In the genomic region with DNA sequence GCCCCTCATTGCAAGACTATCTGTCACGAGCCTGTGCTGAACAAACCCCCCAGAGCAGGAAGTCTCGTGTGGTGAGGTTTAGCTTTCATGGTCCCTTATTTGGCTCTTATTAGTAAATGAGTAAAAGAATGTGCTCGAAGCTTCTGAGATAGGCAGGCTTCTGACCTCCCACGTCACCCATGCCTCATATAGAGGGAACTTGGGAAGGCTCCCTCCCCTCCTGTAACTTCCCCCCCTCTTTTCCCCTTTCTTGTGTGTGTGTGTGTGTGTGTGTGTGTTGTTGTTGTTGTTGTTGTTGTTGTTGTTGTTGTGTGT, we compare ENCODE assay signal across 17 mouse cellular contexts. TPM values are rescaled to one million over a fixed set of nuclear protein-coding genes. Genes with fewer than 3 reads are reported as not detected.
DNase-seq lines count a peak whose midpoint lies in the region; ATAC-seq lines count a peak whose summit lies in the region.
"Had no signal": no experiment of that assay in that cellular context is flagged by ENCODE, and none has a peak within 500 bp of the region (broad histone marks: within the 10 kb centered on the region; RNA-seq: fewer than 3 reads in every experiment).

No protein-coding gene starts in this region.

- DNase-seq in heart, postnatal 25 days (ENCODE audit: low spot score), result no peak
- DNase-seq in liver, embryonic 13.5 days, result no peak
- DNase-seq in liver, embryonic 11.5 days (ENCODE audit: low spot score), result no peak
- no peak for DNase-seq in urinary bladder, postnatal 14 days (ENCODE audit: low spot score)
- no peak for DNase-seq in layer of hippocampus, postnatal 36 days
- DNase-seq: cerebellum, adult 11-12 months; kidney, adult 2 months; lung, adult 18-20 months; retina, postnatal 1 day; thymus, postnatal 25 days had no signal

- 27% methylated on average over 4 of the region's 4 CpGs for WGBS in heart, embryonic 12.5 days
- 34% methylated on average over 4 of the region's 4 CpGs for WGBS in liver, embryonic 13.5 days (ENCODE audit: insufficient replicate concordance)
- WGBS in liver, embryonic 11.5 days, result 34% methylated on average over 4 of the region's 4 CpGs
- 40% methylated on average over 4 of the region's 4 CpGs for WGBS in heart, embryonic 16.5 days

- peaks cover 12% of the 10 kb centered on the region for H3K36me3 ChIP-seq in heart, embryonic 12.5 days
- 0 out of 2 replicates have a peak, but pooled peaks cover 6% of the 10 kb centered on the region for H3K36me3 ChIP-seq in liver, embryonic 13.5 days
- no peaks in the 10 kb centered on the region for H3K36me3 ChIP-seq in liver, embryonic 11.5 days (ENCODE audit: control insufficient read depth, insufficient read depth, low read length)
- no peaks in the 10 kb centered on the region for H3K36me3 ChIP-seq in heart, embryonic 16.5 days (ENCODE audit: control insufficient read depth, insufficient read depth)
- H3K36me3 ChIP-seq: forebrain, embryonic 15.5 days; hindbrain, embryonic 13.5 days; neural tube, embryonic 15.5 days had no signal

- H3K27ac ChIP-seq in heart, embryonic 12.5 days (ENCODE audit: poor library complexity, severe bottlenecking), result peak overlapping the region; percentile 84
- no peak overlapping the region for H3K27ac ChIP-seq in liver, embryonic 13.5 days
- no peak overlapping the region for H3K27ac ChIP-seq in liver, embryonic 11.5 days (ENCODE audit: low read depth, low read length)
- peak overlapping the region; percentile 73 for H3K27ac ChIP-seq in heart, embryonic 16.5 days (ENCODE audit: low read length)
- H3K27ac ChIP-seq: forebrain, embryonic 15.5 days; hindbrain, embryonic 13.5 days; neural tube, embryonic 15.5 days had no signal

- H3K4me2 ChIP-seq in heart, embryonic 12.5 days, result 0 out of 2 replicates have a peak overlapping the region, but pooled peaks have one; percentile 0
- H3K4me2 ChIP-seq in liver, embryonic 13.5 days, result no peak overlapping the region
- no peak overlapping the region for H3K4me2 ChIP-seq in liver, embryonic 11.5 days
- H3K4me2 ChIP-seq in heart, embryonic 16.5 days (ENCODE audit: low read depth, low read length), result no peak overlapping the region
- H3K4me2 ChIP-seq: forebrain, embryonic 15.5 days; hindbrain, embryonic 13.5 days; midbrain, embryonic 11.5 days; neural tube, embryonic 15.5 days had no signal

- H3K9me3 ChIP-seq in heart, embryonic 12.5 days (replicated peaks), result no peaks in the 10 kb centered on the region
- H3K9me3 ChIP-seq in liver, embryonic 13.5 days (replicated peaks), result no peaks in the 10 kb centered on the region
- no peaks in the 10 kb centered on the region for H3K9me3 ChIP-seq in liver, embryonic 11.5 days (ENCODE audit: control insufficient read depth, low read length)
- H3K9me3 ChIP-seq in heart, embryonic 16.5 days (replicated peaks; ENCODE audit: control insufficient read depth, low read length), result no peaks in the 10 kb centered on the region
- H3K9me3 ChIP-seq: forebrain, embryonic 15.5 days; hindbrain, embryonic 13.5 days; neural tube, embryonic 15.5 days had no signal

- no peak overlapping the region for H3K4me3 ChIP-seq in heart, embryonic 12.5 days
- no peak overlapping the region for H3K4me3 ChIP-seq in liver, embryonic 13.5 days (replicated peaks)
- no peak overlapping the region for H3K4me3 ChIP-seq in liver, embryonic 11.5 days (ENCODE audit: low read depth, low read length)
- H3K4me3 ChIP-seq in heart, embryonic 16.5 days (ENCODE audit: low read length), result no peak overlapping the region
- H3K4me3 ChIP-seq: forebrain, embryonic 15.5 days; hindbrain, embryonic 13.5 days; neural tube, embryonic 15.5 days had no signal

- H3K9ac ChIP-seq in heart, embryonic 12.5 days, result no peak overlapping the region
- H3K9ac ChIP-seq in liver, embryonic 13.5 days, result no peak overlapping the region
- H3K9ac ChIP-seq in liver, embryonic 11.5 days (ENCODE audit: low read depth, low read length), result no peak overlapping the region
- H3K9ac ChIP-seq in heart, embryonic 16.5 days (ENCODE audit: low read length), result no peak overlapping the region
- H3K9ac ChIP-seq: forebrain, embryonic 15.5 days; hindbrain, embryonic 13.5 days; neural tube, embryonic 15.5 days had no signal

- no peaks in the 10 kb centered on the region for H3K27me3 ChIP-seq in heart, embryonic 12.5 days (replicated peaks)
- H3K27me3 ChIP-seq in liver, embryonic 13.5 days, result no peaks in the 10 kb centered on the region
- no peaks in the 10 kb centered on the region for H3K27me3 ChIP-seq in liver, embryonic 11.5 days (replicated peaks; ENCODE audit: control insufficient read depth, insufficient read depth, low read length)
- no peaks in the 10 kb centered on the region for H3K27me3 ChIP-seq in heart, embryonic 16.5 days (ENCODE audit: control insufficient read depth, insufficient read depth, low read length)
- H3K27me3 ChIP-seq: forebrain, embryonic 15.5 days; hindbrain, embryonic 13.5 days; neural tube, embryonic 15.5 days had no signal

- intact Hi-C loops in heart, postnatal 25 days (cut with DNase I), result no loop called here

- H3K4me1 ChIP-seq in heart, embryonic 12.5 days (replicated peaks), result peaks cover 68% of the 10 kb centered on the region
- H3K4me1 ChIP-seq in liver, embryonic 13.5 days (replicated peaks), result peaks cover 31% of the 10 kb centered on the region
- peaks cover 20% of the 10 kb centered on the region for H3K4me1 ChIP-seq in liver, embryonic 11.5 days (replicated peaks; ENCODE audit: control insufficient read depth, insufficient read depth, low read length)
- peaks cover 34% of the 10 kb centered on the region for H3K4me1 ChIP-seq in heart, embryonic 16.5 days (ENCODE audit: control insufficient read depth, insufficient read depth, low read length)
- H3K4me1 ChIP-seq: forebrain, embryonic 15.5 days had no signal

- no peak; the same call in 1 of the 2 replicates for ATAC-seq in heart, embryonic 12.5 days (ENCODE audit: insufficient number of reproducible peaks, low FRiP score)
- ATAC-seq in liver, embryonic 13.5 days (ENCODE audit: low read depth), result peak; percentile 39; the same call in 1 of the 2 replicates
- ATAC-seq in liver, embryonic 11.5 days (replicated peaks; ENCODE audit: low FRiP score), result no peak
- ATAC-seq in common myeloid progenitor, adult 5-6 weeks (replicated peaks; ENCODE audit: low read depth, poor library complexity, severe bottlenecking), result peak; percentile 30
- peak; percentile 16; the same call in 1 of the 2 replicates for ATAC-seq in heart, embryonic 16.5 days (replicated peaks; ENCODE audit: extremely low read depth, insufficient read depth, low FRiP score)
- ATAC-seq: forebrain, embryonic 15.5 days had no signal

RNA-seq across cellular contexts. Expression of a gene that starts 54.8 kb away (rescaled TPM):
- 19.9 and 20.9 TPM in 2 replicates for polyA plus RNA-seq in heart, embryonic 12.5 days (2016; fragmentation: Nextera tagmentation; extraction: Ambion mirVana)
- 10 to 100 TPM; 11.4 to 13.0 TPM for total RNA-seq in heart, postnatal 25 days (2021)
- 3.5 and 4.6 TPM in 2 replicates for polyA plus RNA-seq in liver, embryonic 13.5 days (2015; fragmentation: Nextera tagmentation; extraction: Ambion mirVana)
- 12.6 and 13.0 TPM in 2 replicates for polyA plus RNA-seq in liver, embryonic 11.5 days (2014; fragmentation: Nextera tagmentation; extraction: Ambion mirVana)
- 110 and 129 TPM in 2 replicates for total RNA-seq in common myeloid progenitor, adult 5-6 weeks (2017)
- polyA plus RNA-seq in heart, embryonic 16.5 days (2015; fragmentation: Nextera tagmentation; extraction: Ambion mirVana), result 10.5 and 12.3 TPM in 2 replicates
- total RNA-seq in layer of hippocampus, postnatal 36 days (2021), result 10 to 100 TPM in 1 of 2 experiments, 1 to 10 TPM in 1; 9.9 to 11.2 TPM

Comparison
In these comparisons a context has a peak if more than half of its experiments do, and no peak if none do; other contexts are left out.
1. ATAC-seq: peak in liver, embryonic 13.5 days (single experiment), common myeloid progenitor, adult 5-6 weeks (single experiment) and heart, embryonic 16.5 days (single experiment); none in heart, embryonic 12.5 days (single experiment) and liver, embryonic 11.5 days (single experiment).
2. H3K27ac ChIP-seq: peak in heart, embryonic 12.5 days (single experiment) and heart, embryonic 16.5 days (single experiment); none in liver, embryonic 13.5 days (single experiment) and liver, embryonic 11.5 days (single experiment).